Mouse (Mus musculus) heart, embryonic 12.5 days (tissue): Measurements from ENCODE around the gene Tbc1d22a. TPM values are rescaled to one million over a fixed set of nuclear protein-coding genes. Genes with fewer than 3 reads are reported as not detected.
A peak's percentile ranks its signal among the peaks of the same experiment; 100 is the strongest.

Source experiments
- ATAC-seq: fragments of 200-750 bp; cut with Nextera tagmentation; 2 replicates; pipeline ENCODE4 v1.8.0; 2017; ENCODE audit warnings: moderate TSS enrichment, moderate library complexity; ENCODE audit not compliant: insufficient number of reproducible peaks, low FRiP score
- H3K27ac ChIP-seq: fragments of 300-500 bp; sonication (generic); 2 replicates; pipeline ENCODE4 v1.5.1; 2016; ENCODE audit warnings: mild to moderate bottlenecking, moderate library complexity; ENCODE audit not compliant: poor library complexity, severe bottlenecking
- H3K27me3 ChIP-seq: fragments of 300-500 bp; sonication (generic); replicated peaks from 2 replicates; pipeline ENCODE4 v1.6.1; 2016; ENCODE audit warnings: mild to moderate bottlenecking, moderate library complexity
- H3K36me3 ChIP-seq: fragments of 300-500 bp; sonication (generic); 2 replicates; pipeline ENCODE4 v1.6.1; 2016; ENCODE audit warnings: mild to moderate bottlenecking, moderate library complexity
- H3K4me1 ChIP-seq: fragments of 300-500 bp; sonication (generic); replicated peaks from 2 replicates; pipeline ENCODE4 v1.6.1; 2016; ENCODE audit warnings: mild to moderate bottlenecking
- H3K4me2 ChIP-seq: fragments of 300-500 bp; sonication (generic); 2 replicates; pipeline ENCODE4 v1.6.1; 2016; ENCODE audit warnings: mild to moderate bottlenecking, moderate library complexity
- H3K4me3 ChIP-seq: fragments of 300-500 bp; sonication (generic); 2 replicates; pipeline ENCODE4 v1.5.1; 2016; ENCODE audit warnings: mild to moderate bottlenecking
- H3K9ac ChIP-seq: fragments of 300-500 bp; sonication (generic); 2 replicates; pipeline ENCODE4 v1.6.1; 2016; ENCODE audit warnings: mild to moderate bottlenecking, moderate library complexity
- H3K9me3 ChIP-seq: fragments of 300-500 bp; sonication (generic); replicated peaks from 2 replicates; pipeline ENCODE4 v1.6.1; 2016; ENCODE audit warnings: mild to moderate bottlenecking, moderate library complexity
- WGBS: fragments of 180-500 bp; shearing (Covaris S2); methylation state at CpG from one replicate; pipeline ENCODE4 v1.1.7; 2016; 5-methylcytosine and 5-hydroxymethylcytosine counted together
- polyA plus RNA-seq: library from polyadenylated mRNA; unstranded; fragments of >200 nt; fragmentation: Nextera tagmentation; extraction: Ambion mirVana; gene quantifications from 2 replicates; pipeline ENCODE4 v1.2.1, GENCODE M21; 2016

Gene Tbc1d22a
- polyA plus RNA-seq, 1 experiment from 2014 or later = 10.3 TPM

GRCm38 (mm10) chr15:86478685-86479502 is 264.6 kb downstream of the Tbc1d22a start:
- WGBS = 40% methylated on average over 13 of the region's 13 CpGs
- Histone ChIP-seq H3K4me3 (no peak overlapping the region), H3K27me3 (peaks cover 60% of the 10 kb centered on the region), H3K36me3 (no peaks in the 10 kb centered on the region), H3K9me3 (no peaks in the 10 kb centered on the region), H3K9ac (no peak overlapping the region), H3K4me2 (no peak overlapping the region), H3K27ac (no peak overlapping the region), H3K4me1 (peaks cover 34% of the 10 kb centered on the region)
- peak; percentile 58; the same call in 1 of the 2 replicates for ATAC-seq

- peaks cover 68% of the 10 kb centered on the region for H3K4me1 ChIP-seq
- H3K27ac ChIP-seq = no peak overlapping the region
- no peak overlapping the region for H3K4me3 ChIP-seq
- no peaks in the 10 kb centered on the region for H3K36me3 ChIP-seq
- H3K4me2 ChIP-seq = no peak overlapping the region
- no peaks in the 10 kb centered on the region for H3K9me3 ChIP-seq
- no peak for ATAC-seq
- H3K27me3 ChIP-seq = peaks cover 63% of the 10 kb centered on the region
- no peak overlapping the region for H3K9ac ChIP-seq
- 45% methylated on average over 5 of the region's 5 CpGs for WGBS
These were observed 268.1 kb downstream of the Tbc1d22a start for GRCm38 (mm10) chr15:86482362-86482761.

GRCm38 (mm10) chr15:86485815-86486214 is 271.6 kb downstream of the Tbc1d22a start:
- Histone ChIP-seq H3K9me3 (no peaks in the 10 kb centered on the region), H3K27me3 (peaks cover 66% of the 10 kb centered on the region), H3K4me3 (no peak overlapping the region), H3K36me3 (no peaks in the 10 kb centered on the region), H3K27ac (no peak overlapping the region), H3K4me2 (no peak overlapping the region), H3K9ac (no peak overlapping the region), H3K4me1 (peaks cover 57% of the 10 kb centered on the region)
- 58% methylated on average over 6 of the region's 6 CpGs for WGBS
- no peak for ATAC-seq

- no peak for ATAC-seq
- peaks cover 48% of the 10 kb centered on the region for H3K4me1 ChIP-seq
- H3K9ac ChIP-seq = no peak overlapping the region
- H3K4me3 ChIP-seq = no peak overlapping the region
- no peaks in the 10 kb centered on the region for H3K9me3 ChIP-seq
- WGBS = 63% methylated on average over 5 of the region's 5 CpGs
- H3K36me3 ChIP-seq = no peaks in the 10 kb centered on the region
- H3K4me2 ChIP-seq = no peak overlapping the region
- peaks cover 65% of the 10 kb centered on the region for H3K27me3 ChIP-seq
- H3K27ac ChIP-seq = no peak overlapping the region
These were observed 273.1 kb downstream of the Tbc1d22a start for GRCm38 (mm10) chr15:86487359-86487758.

GRCm38 (mm10) chr15:86491434-86492099 is 277.3 kb downstream of the Tbc1d22a start:
- H3K4me3 ChIP-seq = no peak overlapping the region
- 90% methylated on average over 12 of the region's 12 CpGs for WGBS
- H3K9ac ChIP-seq = no peak overlapping the region
- no peak for ATAC-seq
- no peak overlapping the region for H3K27ac ChIP-seq
- peaks cover 41% of the 10 kb centered on the region for H3K27me3 ChIP-seq
- H3K4me2 ChIP-seq = no peak overlapping the region
- peaks cover 13% of the 10 kb centered on the region for H3K4me1 ChIP-seq
- H3K36me3 ChIP-seq = no peaks in the 10 kb centered on the region
- H3K9me3 ChIP-seq = no peaks in the 10 kb centered on the region

- Histone ChIP-seq H3K4me2 (no peak overlapping the region), H3K9ac (no peak overlapping the region), H3K4me3 (no peak overlapping the region), H3K36me3 (no peaks in the 10 kb centered on the region), H3K9me3 (no peaks in the 10 kb centered on the region), H3K4me1 (peaks cover 4% of the 10 kb centered on the region; the same call in 1 of the 2 replicates), H3K27me3 (peaks cover 42% of the 10 kb centered on the region), H3K27ac (no peak overlapping the region)
- no peak for ATAC-seq
- 70% methylated on average over 5 of the region's 5 CpGs for WGBS
These were observed 278.4 kb downstream of the Tbc1d22a start for GRCm38 (mm10) chr15:86492636-86493035.

GRCm38 (mm10) chr15:86496209-86496608 is 281.9 kb downstream of the Tbc1d22a start:
- Histone ChIP-seq H3K4me3 (no peak overlapping the region), H3K4me2 (no peak overlapping the region), H3K9ac (no peak overlapping the region), H3K9me3 (no peaks in the 10 kb centered on the region), H3K27me3 (peaks cover 21% of the 10 kb centered on the region), H3K36me3 (no peaks in the 10 kb centered on the region), H3K4me1 (no peaks in the 10 kb centered on the region), H3K27ac (no peak overlapping the region)
- WGBS = 77% methylated on average over 4 of the region's 4 CpGs
- ATAC-seq = no peak

- no peak overlapping the region for H3K27ac ChIP-seq
- 84% methylated on average over 7 of the region's 7 CpGs for WGBS
- peaks cover 17% of the 10 kb centered on the region for H3K27me3 ChIP-seq
- H3K9ac ChIP-seq = no peak overlapping the region
- no peaks in the 10 kb centered on the region for H3K9me3 ChIP-seq
- no peak overlapping the region for H3K4me3 ChIP-seq
- ATAC-seq = no peak
- H3K4me1 ChIP-seq = no peaks in the 10 kb centered on the region
- H3K36me3 ChIP-seq = no peaks in the 10 kb centered on the region
- H3K4me2 ChIP-seq = no peak overlapping the region
These were observed 282.4 kb downstream of the Tbc1d22a start for GRCm38 (mm10) chr15:86496646-86497045.

- Histone ChIP-seq H3K4me2 (no peak overlapping the region), H3K9ac (no peak overlapping the region), H3K36me3 (no peaks in the 10 kb centered on the region), H3K4me1 (no peaks in the 10 kb centered on the region), H3K9me3 (no peaks in the 10 kb centered on the region), H3K27me3 (peaks cover 3% of the 10 kb centered on the region; the same call in 1 of the 2 replicates), H3K4me3 (no peak overlapping the region), H3K27ac (no peak overlapping the region)
- no peak for ATAC-seq
These were observed 286.3 kb downstream of the Tbc1d22a start for GRCm38 (mm10) chr15:86500536-86500935.

GRCm38 (mm10) chr15:86503413-86503812 is 289.2 kb downstream of the Tbc1d22a start:
- 75% methylated on average over 10 of the region's 10 CpGs for WGBS
- ATAC-seq = no peak
- no peaks in the 10 kb centered on the region for H3K36me3 ChIP-seq

GRCm38 (mm10) chr15:86506666-86507065 is 292.4 kb downstream of the Tbc1d22a start:
- H3K4me2 ChIP-seq = no peak overlapping the region
- H3K4me1 ChIP-seq = no peaks in the 10 kb centered on the region
- 50% methylated on average over 4 of the region's 4 CpGs for WGBS
- no peak overlapping the region for H3K27ac ChIP-seq
- no peaks in the 10 kb centered on the region for H3K9me3 ChIP-seq
- H3K36me3 ChIP-seq = no peaks in the 10 kb centered on the region
- H3K9ac ChIP-seq = no peak overlapping the region
- H3K4me3 ChIP-seq = no peak overlapping the region
- peaks cover 22% of the 10 kb centered on the region for H3K27me3 ChIP-seq
- no peak for ATAC-seq

More at GRCm38 (mm10) chr15:86503413-86503812, 289.2 kb downstream of the Tbc1d22a start:
- H3K4me3 ChIP-seq = no peak overlapping the region
- H3K9ac ChIP-seq = no peak overlapping the region
- H3K4me1 ChIP-seq = no peaks in the 10 kb centered on the region
- no peak overlapping the region for H3K4me2 ChIP-seq
- H3K27ac ChIP-seq = no peak overlapping the region
- no peaks in the 10 kb centered on the region for H3K9me3 ChIP-seq
- peaks cover 10% of the 10 kb centered on the region for H3K27me3 ChIP-seq
